ENCODE assay signal across 23 mouse cellular contexts in the genomic region with DNA sequence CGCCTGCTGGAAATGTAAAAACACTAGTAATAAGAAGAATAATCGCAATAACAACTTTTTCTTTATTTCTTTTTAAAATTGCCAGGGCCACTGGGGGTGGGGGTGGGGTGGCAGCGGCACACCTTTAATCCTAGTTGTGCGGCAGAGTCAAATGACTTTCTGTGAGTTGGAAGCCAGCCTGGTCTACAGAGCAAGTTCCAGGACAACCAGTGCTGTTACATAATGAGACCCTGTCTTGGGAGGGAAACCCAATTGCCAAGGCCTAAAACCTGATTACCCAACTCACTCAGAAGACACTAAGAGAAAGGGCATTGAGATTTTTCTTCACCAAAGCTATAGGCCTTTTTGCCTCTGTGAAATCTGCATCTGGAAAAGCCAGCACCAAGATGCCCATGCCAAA. TPM values are rescaled to one million over a fixed set of nuclear protein-coding genes. Genes with fewer than 3 reads are reported as not detected.
DNase-seq lines count a peak whose midpoint lies in the region; ATAC-seq and TF ChIP-seq lines count a peak whose summit lies in the region.
"Had no signal": no experiment of that assay in that cellular context is flagged by ENCODE, and none has a peak within 500 bp of the region (broad histone marks: within the 10 kb centered on the region; RNA-seq: fewer than 3 reads in every experiment).

No protein-coding gene starts in this region.

- H3K4me3 ChIP-seq in liver, adult 2 months (ENCODE audit: insufficient read depth, low read depth, low read length) = no peak overlapping the region
- no peak overlapping the region for H3K4me3 ChIP-seq in liver, embryonic 12.5 days
- H3K4me3 ChIP-seq: forebrain, embryonic 13.5 days; heart, embryonic 10.5 days; heart, embryonic 15.5 days; limb, embryonic 13.5 days; liver, embryonic 13.5 days had no signal

- DNase-seq in adrenal gland, postnatal 14 days = peak; percentile 38
- no peak for DNase-seq in adrenal gland, adult 2 months
- peak; percentile 23 for DNase-seq in kidney, adult 9 months
- no peak for DNase-seq in kidney, adult 11 months
- peak; percentile 89 for DNase-seq in liver, adult 2 months (ENCODE audit: extremely low read depth, low read depth, low spot score)
- DNase-seq in urinary bladder, adult 2 months (ENCODE audit: low spot score) = no peak
- DNase-seq: cerebellum, adult 11 months; cerebellum, adult 9-10 months; cerebellum, postnatal 36 days; heart, adult 11 months; kidney, postnatal 14 days; liver, embryonic 13.5 days; lung, adult 2 months; lung, postnatal 10 days; midbrain, embryonic 14.5 days; thymus, postnatal 14 days had no signal

- WGBS in liver, adult 2 months = 42% methylated on average over 4 of the region's 4 CpGs
- 73% methylated on average over 4 of the region's 4 CpGs for WGBS in liver, embryonic 12.5 days (ENCODE audit: insufficient replicate concordance)

- no peak for TF ChIP-seq POLR2A in liver, adult 2 months (IDR thresholded peaks at IDR 0.05; ENCODE audit: extremely low read depth, insufficient read depth, low read length)

- H3K79me2 ChIP-seq in liver, adult 2 months (ENCODE audit: control insufficient read depth, insufficient read depth, low read length) = no peaks in the 10 kb centered on the region

- H3K4me1 ChIP-seq in liver, adult 2 months (ENCODE audit: control insufficient read depth, insufficient read depth, low read length) = peaks cover 20% of the 10 kb centered on the region
- peaks cover 3% of the 10 kb centered on the region; the same call in 1 of the 2 replicates for H3K4me1 ChIP-seq in liver, embryonic 12.5 days
- H3K4me1 ChIP-seq: forebrain, embryonic 13.5 days; heart, embryonic 15.5 days had no signal

- H3K27me3 ChIP-seq in liver, adult 2 months (ENCODE audit: control insufficient read depth, insufficient read depth, low read length) = no peaks in the 10 kb centered on the region
- no peaks in the 10 kb centered on the region for H3K27me3 ChIP-seq in liver, embryonic 12.5 days (replicated peaks)
- H3K27me3 ChIP-seq: forebrain, embryonic 13.5 days; heart, embryonic 15.5 days; liver, embryonic 13.5 days had no signal

- H3K9me3 ChIP-seq in liver, embryonic 12.5 days (replicated peaks) = no peaks in the 10 kb centered on the region

- no peak overlapping the region for H3K4me2 ChIP-seq in liver, embryonic 12.5 days
- H3K4me2 ChIP-seq: forebrain, embryonic 13.5 days; heart, embryonic 15.5 days; limb, embryonic 13.5 days; liver, embryonic 13.5 days had no signal

- H3K27ac ChIP-seq in liver, adult 2 months (replicated peaks; ENCODE audit: insufficient read depth, low read depth, low read length) = peak overlapping the region; percentile 61
- no peak overlapping the region for H3K27ac ChIP-seq in liver, embryonic 12.5 days
- H3K27ac ChIP-seq: forebrain, embryonic 13.5 days; heart, embryonic 10.5 days; heart, embryonic 15.5 days; limb, embryonic 13.5 days; liver, embryonic 13.5 days had no signal

- TF ChIP-seq CTCF in liver, adult 2 months (IDR thresholded peaks at IDR 0.05; ENCODE audit: low read depth, low read length) = no peak

- H3K9ac ChIP-seq in liver, adult 2 months (ENCODE audit: low read depth, low read length) = no peak overlapping the region
- no peak overlapping the region for H3K9ac ChIP-seq in liver, embryonic 12.5 days
- H3K9ac ChIP-seq: forebrain, embryonic 13.5 days; heart, embryonic 15.5 days; limb, embryonic 13.5 days; liver, embryonic 13.5 days had no signal

- no peak for ATAC-seq in liver, embryonic 12.5 days
- ATAC-seq: forebrain, embryonic 13.5 days; hindbrain, embryonic 16.5 days had no signal

- H3K36me3 ChIP-seq in liver, adult 2 months (ENCODE audit: control insufficient read depth, insufficient read depth, low read length) = no peaks in the 10 kb centered on the region
- no peaks in the 10 kb centered on the region for H3K36me3 ChIP-seq in liver, embryonic 12.5 days
- H3K36me3 ChIP-seq: G1E; heart, embryonic 15.5 days; limb, embryonic 13.5 days; liver, embryonic 13.5 days had no signal

RNA-seq across cellular contexts. Expression of gene Pkdcc, which starts 38.9 kb away (rescaled TPM):
- 72.7 and 84.2 TPM in 2 replicates for total RNA-seq in adrenal gland, postnatal 14 days (2021)
- 10 to 100 TPM; 48.7 to 77.8 TPM for total RNA-seq in adrenal gland, adult 2 months (2021)
- 437 and 633 TPM in 2 replicates for polyA plus RNA-seq in adrenal gland, adult 2 months (2012; rRNA removed)
- 16.1 and 25.6 TPM in 2 replicates for total RNA-seq in liver, adult 2 months (2014; rRNA removed)
- polyA plus RNA-seq in liver, adult 2 months (2012; rRNA removed) = 37.2 and 60.8 TPM in 2 replicates
- polyA plus RNA-seq in liver, embryonic 12.5 days (2016; fragmentation: Nextera tagmentation; extraction: Ambion mirVana) = 7.5 and 7.7 TPM in 2 replicates
- polyA plus RNA-seq in urinary bladder, adult 2 months (2012; rRNA removed) = 65.2 and 69.9 TPM in 2 replicates
- total RNA-seq: G1E had no signal
- polyA plus RNA-seq: G1E had no signal

Comparison
In these comparisons a context has a peak if more than half of its experiments do, and no peak if none do; other contexts are left out.
1. DNase-seq: peak in adrenal gland, postnatal 14 days (single experiment), kidney, adult 9 months (single experiment) and liver, adult 2 months (single experiment); none in adrenal gland, adult 2 months (single experiment), kidney, adult 11 months (single experiment) and urinary bladder, adult 2 months (single experiment).